Mouse (Mus musculus) layer of hippocampus, adult 11-12 months (tissue): ENCODE data around the gene Pdgfc.
"Not testable (repeated sequence)": the region's sequence is repeated elsewhere in the genome, so short reads cannot be mapped to it uniquely, and the experiment has no call there.

Experiments used
- DNase-seq: peaks from one replicate; pipeline ENCODE4 v3.0.0; 2022; ENCODE audit warnings: low spot score

Gene Pdgfc

DNA sequence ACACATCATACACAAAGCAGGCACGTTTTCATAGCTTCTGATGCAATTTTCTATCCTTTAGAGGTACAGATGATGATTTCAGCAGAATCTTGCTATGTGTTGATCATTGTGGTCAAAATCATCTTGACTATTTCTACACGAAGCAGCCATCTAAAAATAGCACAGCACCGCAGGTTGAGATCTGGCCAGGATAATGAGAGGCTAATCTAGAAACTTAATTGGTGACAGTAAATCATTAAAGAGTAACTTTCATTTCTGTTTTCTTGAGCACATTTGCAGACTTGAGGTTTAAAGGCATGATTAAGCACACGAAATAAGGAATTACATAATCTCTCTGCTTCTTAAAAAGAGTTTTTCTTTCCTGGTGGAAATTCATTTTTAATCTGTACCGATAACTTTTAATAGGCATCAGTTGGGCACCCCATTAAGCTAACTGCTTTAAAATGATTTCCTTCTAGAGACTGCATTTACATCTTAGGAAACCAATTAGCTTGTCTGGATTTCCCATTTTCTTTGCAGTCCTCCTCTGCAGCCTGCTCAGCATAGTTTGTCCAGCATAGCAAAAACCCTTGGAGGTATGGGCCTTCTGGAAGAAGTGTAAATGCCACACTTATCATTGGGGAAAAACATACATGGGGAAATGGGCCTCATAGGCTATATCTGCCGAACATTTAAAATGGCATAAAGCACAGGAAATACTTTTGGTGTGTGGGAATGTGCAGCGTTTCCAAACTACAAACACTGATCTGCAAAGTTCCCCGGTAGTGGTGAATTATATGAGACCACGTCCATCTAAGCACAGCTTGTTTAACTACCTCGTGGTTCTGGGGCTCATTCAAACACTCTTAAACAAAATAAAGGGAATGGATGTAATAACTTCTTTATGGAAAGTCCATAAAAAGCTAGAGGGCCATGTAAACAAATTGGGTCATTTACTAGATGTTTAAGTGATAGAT is 10.7 kb downstream of the Pdgfc start:
- DNase-seq, result no peak

DNA sequence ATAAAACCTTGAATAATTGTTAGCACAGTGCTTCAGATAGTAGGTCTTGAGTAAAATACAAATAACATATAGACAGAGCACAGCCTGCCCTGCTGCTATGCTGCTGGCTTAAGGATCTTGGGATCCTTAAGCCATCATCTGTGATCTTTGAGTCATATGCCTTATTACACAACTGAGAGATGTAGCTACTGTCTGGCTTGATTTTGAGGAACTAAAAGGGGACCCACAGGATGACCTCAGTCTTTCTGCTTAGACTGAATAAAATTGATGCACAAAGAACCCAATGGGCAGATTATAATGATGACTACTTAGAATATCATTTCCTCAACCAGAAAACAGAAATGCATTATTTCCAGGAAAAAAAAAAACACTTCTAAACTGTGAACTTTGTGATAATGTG is 15.3 kb downstream of the Pdgfc start:
- no peak for DNase-seq

GRCm38 (mm10) chr3:81052422-81052821 is 16.2 kb downstream of the Pdgfc start:
- no peak for DNase-seq

GRCm38 (mm10) chr3:81054074-81054473 is 17.9 kb downstream of the Pdgfc start:
- DNase-seq, result no peak

DNA sequence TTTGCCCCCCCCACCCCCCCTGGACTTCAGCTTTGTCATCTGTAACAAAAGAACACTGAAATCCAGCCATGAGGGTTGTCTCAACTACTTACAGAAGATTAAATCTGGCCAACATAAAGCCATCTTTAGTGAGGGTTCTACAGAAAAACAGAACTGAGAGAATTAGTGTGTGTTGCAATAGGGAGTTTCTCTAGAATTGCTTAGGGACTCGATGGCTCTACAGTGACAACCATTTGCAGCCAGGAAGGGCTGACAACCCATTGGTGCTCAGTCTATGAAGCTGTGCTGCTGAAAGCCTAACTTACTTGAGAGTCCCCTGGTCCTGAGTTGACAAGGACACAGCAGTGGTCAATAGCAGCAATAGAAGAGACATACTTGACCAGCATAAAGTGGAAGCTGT is 21.5 kb downstream of the Pdgfc start:
- no peak for DNase-seq

DNA sequence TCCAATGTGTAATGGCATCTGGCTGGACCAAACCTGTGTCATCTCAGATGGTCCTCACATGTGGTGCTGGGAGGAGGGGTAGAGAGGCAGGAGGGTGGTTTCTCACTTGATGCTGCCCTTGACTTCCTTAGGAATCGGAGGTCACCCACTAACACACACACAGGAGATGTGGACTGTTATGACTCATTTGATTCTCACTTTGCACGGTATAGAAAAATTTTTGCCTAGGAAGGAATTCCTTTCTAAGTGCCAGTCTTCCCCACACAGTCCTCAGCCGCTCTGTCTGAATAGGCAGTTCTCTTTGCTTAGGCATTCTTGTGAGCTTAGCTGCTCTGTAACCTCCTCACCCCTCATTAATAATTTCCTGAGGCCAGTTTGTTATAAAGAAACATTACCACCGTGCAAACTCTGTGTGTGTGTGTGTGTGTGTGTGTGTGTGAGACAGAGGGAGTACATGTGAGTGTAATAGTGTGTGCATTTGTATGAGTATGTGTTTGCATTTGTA is 22.4 kb downstream of the Pdgfc start:
- no peak for DNase-seq

DNA sequence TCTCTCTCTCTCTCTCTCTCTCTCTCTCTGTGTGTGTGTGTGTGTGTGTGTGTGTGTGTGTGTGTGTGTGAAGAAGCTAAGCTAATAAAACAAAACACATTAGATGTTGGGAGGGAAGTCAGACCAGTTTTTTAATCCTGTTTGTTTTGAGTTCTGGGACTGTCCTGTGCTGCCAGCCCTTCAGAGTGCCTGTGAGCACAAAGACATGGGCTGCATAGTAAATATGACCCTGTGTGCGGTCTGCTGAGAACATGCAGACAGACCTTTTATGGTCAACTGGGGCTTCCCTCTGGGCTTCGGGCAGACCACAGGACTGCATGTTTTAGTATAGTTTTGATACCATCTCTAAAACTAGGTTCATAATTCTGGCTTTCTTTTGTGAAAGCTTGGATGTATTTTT is 32.3 kb downstream of the Pdgfc start:
- no peak for DNase-seq

GRCm38 (mm10) chr3:81101136-81101535 is 64.9 kb downstream of the Pdgfc start:
- DNase-seq, result no peak

DNA sequence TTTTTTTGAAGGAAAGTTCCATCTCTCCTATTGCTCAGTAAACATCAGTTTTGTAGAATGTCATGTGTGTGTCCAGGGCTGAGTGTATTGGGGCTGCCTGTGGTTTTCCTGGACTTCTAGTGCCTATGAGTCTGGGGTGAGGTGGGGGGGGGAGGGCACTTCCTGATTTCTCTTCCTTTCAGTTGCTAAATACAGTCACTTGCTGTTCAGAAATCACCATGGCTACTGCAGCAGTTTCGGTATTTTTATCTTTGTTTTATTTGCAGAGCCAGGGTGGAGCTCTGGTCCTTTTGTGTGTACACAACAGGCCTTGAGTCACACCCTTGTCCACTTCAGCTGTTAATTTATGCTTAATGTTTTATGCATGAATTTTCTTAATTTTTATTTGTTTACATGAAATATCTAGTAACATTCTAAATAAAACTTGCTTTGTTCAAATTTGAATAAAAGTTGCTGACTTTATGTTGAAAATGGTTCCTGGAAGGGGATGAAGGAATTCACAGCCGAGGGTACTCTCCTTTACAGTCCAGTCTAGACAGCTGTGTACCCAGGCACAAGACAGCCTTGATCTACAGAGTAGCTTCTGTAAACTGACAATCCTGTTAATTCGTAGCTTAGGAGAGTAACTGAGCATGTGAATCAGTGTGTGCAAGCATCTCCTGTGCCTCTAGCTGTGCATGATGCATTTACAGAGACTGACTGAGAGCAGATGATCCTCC is 66.1 kb downstream of the Pdgfc start:
- DNase-seq, result peak; percentile 30

DNA sequence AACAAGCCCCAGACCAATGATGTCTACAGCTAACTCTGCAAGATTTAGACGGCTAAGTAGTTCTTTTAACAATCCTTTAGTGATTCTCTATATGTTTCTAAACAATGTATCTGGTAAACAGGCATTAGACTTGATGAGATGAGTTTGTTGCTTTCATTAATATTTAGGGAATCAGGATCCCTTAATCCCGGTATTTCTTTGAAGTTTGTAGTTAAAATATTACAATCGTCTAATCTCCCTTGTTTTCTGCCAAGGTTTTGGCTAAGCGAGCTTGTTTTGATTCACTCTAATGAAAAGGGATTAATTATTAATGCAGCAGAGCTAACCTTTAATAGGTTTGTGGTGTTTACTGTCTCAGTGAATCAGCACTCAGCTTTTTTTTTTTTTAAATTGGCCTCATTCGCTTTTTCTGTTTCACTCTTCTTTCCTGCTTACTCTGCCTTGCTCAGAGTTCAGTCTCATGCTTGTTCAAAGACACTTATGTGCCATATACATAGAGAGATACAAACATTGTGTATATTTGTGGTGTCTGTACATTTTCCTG is 66.7 kb downstream of the Pdgfc start:
- DNase-seq, result no peak

DNA sequence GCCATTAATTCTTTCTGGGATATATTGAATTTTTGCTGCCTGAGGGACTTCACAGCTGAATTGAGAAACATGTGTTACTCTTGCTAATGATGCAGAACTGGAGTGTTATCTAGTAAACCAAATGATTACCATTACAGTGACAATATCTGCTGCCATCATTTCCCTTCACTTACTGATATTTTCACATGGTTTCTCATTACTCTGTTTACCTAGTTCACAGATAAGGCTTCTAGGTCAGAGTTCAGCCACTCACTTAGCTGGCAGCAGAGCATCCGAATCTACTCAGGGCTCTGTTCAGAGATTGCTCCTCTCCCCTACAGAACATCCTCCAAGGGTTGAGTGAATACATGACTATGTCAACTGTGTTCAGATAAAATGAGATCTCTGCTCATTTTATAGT is 71.3 kb downstream of the Pdgfc start:
- no peak for DNase-seq

DNA sequence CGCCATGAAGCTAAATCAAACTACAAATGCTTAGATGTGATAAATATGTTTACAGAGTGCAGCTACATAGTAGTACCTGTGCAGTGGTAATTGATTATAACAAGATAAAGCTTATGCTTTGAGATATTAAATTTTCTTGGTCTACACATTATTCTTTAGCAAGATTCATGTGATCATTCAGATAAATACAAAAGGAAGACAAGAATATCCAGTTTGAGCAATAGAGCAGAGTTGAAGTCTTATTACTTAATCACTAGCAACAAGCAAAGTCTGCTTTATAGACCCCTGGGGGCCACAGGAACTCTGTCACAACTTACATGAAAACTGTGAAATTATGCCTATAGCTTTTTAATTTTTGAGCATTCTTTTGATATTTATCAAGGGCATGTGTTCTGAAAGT is 74.8 kb downstream of the Pdgfc start:
- DNase-seq, result no peak

DNA sequence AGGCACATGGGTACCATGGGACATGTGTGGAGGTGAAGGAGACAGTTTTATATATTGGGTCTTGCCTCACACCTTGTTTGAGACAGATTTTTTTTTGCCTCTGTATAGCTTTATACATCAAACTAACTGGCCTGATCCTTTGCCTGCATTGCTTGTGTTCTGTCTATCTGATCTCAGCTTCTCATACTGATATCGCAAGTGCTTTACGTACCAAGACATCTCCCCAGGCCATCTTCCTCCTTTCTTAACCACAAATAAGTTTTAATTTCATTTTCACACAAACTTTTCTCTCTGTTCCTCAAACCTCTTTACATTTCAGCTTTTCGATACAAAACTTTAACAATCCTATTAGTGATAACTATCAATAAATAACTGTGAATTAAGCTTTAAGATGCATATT is 76.7 kb downstream of the Pdgfc start:
- no peak for DNase-seq

DNA sequence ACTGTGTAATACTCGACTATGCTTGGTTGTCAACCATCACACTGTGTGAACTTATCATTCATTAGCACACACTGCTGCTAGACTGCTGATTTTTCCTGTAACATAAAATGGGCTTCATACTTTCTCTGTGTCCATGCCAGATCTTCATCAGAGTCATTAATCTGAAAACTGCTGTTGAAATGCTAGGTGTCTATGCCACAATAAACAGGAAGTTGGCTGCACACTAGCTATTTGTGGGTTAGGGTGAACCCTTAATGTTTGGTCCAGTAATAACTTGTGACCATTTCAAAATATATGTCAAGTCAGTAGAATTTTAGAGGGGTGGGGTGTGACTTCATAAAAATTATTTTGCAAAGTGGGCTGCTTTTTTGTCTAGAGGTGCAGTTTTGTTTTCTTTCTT is 84.4 kb downstream of the Pdgfc start:
- DNase-seq, result no peak

DNA sequence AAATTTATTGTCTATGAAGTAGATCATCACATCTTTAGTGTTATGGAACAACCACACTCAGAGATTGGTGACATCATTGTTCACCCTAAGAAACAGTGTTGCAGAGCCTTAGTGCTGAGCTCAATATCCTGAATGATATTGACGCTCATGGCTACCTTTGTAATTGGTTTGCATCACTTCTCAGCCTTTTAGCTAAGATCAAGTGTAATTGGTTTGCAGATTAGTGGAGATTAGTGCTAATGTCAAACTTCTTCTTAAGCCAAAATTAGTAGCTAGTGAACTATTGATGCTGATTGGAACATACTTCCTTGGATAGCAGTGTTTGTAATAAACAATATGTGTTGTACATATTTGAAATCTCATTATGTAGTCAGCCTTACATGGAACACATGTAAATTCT is 85.5 kb downstream of the Pdgfc start:
- DNase-seq, result no peak

GRCm38 (mm10) chr3:81123461-81123860 is 87.2 kb downstream of the Pdgfc start:
- DNase-seq, result no peak

- DNase-seq, result no peak
These were observed 90.8 kb downstream of the Pdgfc start for GRCm38 (mm10) chr3:81127013-81127412.

GRCm38 (mm10) chr3:81136985-81137384 is 100.8 kb downstream of the Pdgfc start:
- no peak for DNase-seq

GRCm38 (mm10) chr3:81138030-81138429 is 101.8 kb downstream of the Pdgfc start:
- not testable (repeated sequence) for DNase-seq

- DNase-seq, result no peak
These were observed 107.5 kb downstream of the Pdgfc start for GRCm38 (mm10) chr3:81143730-81144129.

DNA sequence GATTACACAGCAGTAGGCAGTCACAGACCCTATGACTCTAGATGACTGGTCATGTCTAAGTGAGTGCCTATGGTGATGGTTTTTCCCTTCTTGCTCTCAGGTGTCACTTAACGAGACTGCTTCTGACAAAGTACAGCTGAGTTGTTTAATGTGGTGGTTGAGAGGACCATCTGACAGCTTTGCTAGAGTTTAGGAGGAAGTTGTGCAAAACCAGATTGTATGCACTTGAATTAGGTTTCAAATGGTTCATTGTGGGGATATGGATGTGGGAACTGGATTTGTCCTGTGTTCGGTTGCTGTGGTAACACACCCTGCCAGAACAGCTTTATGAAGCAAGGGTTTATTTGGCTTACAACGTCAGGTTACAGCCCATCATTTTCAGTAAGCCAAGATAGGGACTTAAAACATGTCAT is 112.9 kb downstream of the Pdgfc start:
- peak; percentile 42 for DNase-seq

DNA sequence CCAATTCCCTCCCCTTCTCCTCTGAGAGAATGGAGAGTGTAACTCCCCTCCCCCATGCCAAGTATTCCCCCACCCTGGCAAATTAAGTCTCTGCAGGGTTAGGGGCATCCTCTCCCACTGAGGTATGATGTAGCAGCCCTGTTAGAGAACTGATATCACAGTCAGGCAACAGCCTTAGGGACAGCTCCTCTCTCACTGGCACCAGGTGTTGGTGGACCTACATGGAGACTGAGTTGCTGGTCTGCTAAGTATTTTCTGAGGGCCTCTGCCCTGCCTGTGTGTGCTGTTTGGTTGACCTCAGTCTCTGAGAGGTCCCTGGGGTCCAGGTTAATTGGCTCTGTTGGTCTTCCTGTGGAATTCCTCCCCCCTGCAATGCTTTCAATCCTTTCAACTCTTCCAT is 114.0 kb downstream of the Pdgfc start:
- DNase-seq, result no peak

- no peak for DNase-seq
These were observed 118.2 kb downstream of the Pdgfc start for GRCm38 (mm10) chr3:81154420-81154819.
